Comparison of ENCODE assay signal across 33 mouse cellular contexts in the genomic region with DNA sequence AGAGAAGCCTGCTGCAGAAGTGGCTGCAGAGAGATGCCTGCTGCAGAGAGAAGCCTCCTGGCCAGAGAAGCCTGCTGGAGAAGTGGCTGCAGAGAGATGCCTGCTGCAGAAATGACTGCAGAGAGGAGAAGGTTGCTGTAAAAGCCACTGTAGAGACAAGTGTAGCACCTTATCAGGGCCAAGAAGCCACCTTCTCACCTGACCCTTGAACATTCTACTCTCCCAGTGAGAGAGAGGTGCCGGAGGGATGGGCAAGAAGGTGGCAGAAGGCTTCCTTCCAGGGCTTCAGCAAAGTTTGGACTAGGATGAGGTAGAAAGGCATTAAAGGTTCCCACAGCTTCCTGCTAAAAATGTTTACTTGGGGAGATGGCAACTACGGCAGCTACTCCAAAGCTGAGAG. TPM values are rescaled to one million over a fixed set of nuclear protein-coding genes. Genes with fewer than 3 reads are reported as not detected.
"Had no signal": no experiment of that assay in that cellular context is flagged by ENCODE, and none has a peak within 500 bp of the region (broad histone marks: within the 10 kb centered on the region; RNA-seq: fewer than 3 reads in every experiment).

No protein-coding gene starts in this region.

- DNase-seq: forebrain, postnatal 0 days; gastrocnemius, postnatal 14 days; gastrocnemius, postnatal 36 days; heart, adult 2 months; heart, postnatal 14 days; heart, postnatal 36 days; kidney, adult 11 months; kidney, adult 2 months; kidney, adult 9 months; kidney, postnatal 14 days; kidney, postnatal 36 days; layer of hippocampus, postnatal 36 days; left cerebral cortex, postnatal 4 days had no signal

- H3K27ac ChIP-seq: heart, adult 2 months; heart, embryonic 13.5 days; heart, embryonic 15.5 days; hindbrain, embryonic 13.5 days; hindbrain, embryonic 15.5 days; hindbrain, postnatal 0 days; kidney, embryonic 15.5 days; kidney, postnatal 0 days; limb, embryonic 13.5 days; limb, embryonic 15.5 days; liver, embryonic 12.5 days had no signal

- H3K4me3 ChIP-seq: heart, adult 2 months; heart, embryonic 13.5 days; heart, embryonic 15.5 days; hindbrain, embryonic 13.5 days; hindbrain, embryonic 15.5 days; kidney, embryonic 15.5 days; limb, embryonic 13.5 days; limb, embryonic 15.5 days; liver, embryonic 12.5 days had no signal

RNA-seq across cellular contexts. Expression of a gene that starts 8.5 kb away (rescaled TPM):
- total RNA-seq: forebrain, postnatal 0 days; gastrocnemius, adult 18-20 months; gastrocnemius, adult 8-10 months; gastrocnemius, postnatal 14 days; gastrocnemius, postnatal 36 days; heart, adult 2 months; heart, postnatal 14 days; heart, postnatal 36 days; hematopoietic stem cell, adult 5-6 weeks; hindbrain, postnatal 0 days; layer of hippocampus, adult 18-20 months; layer of hippocampus, postnatal 14 days; layer of hippocampus, postnatal 36 days; left cerebral cortex, adult 18-20 months; left cerebral cortex, adult 8-10 months; left cerebral cortex, postnatal 10 days; left cerebral cortex, postnatal 25 days; left cerebral cortex, postnatal 4 days; liver, adult 2 months had no signal
